Mouse (Mus musculus) heart, embryonic 14.5 days (tissue): Measurements from ENCODE around the gene Ostm1. TPM values are rescaled to one million over a fixed set of nuclear protein-coding genes. Genes with fewer than 3 reads are reported as not detected.

Experiments
- ATAC-seq: fragments of 200-750 bp; cut with Nextera tagmentation; 2 replicates; pipeline ENCODE4 v1.8.0; 2017; ENCODE audit warnings: low read depth, moderate TSS enrichment; ENCODE audit not compliant: insufficient number of reproducible peaks, insufficient read depth, low FRiP score
- H3K27ac ChIP-seq, 2 experiments: fragments of 200-500 bp in 1 of 2; fragments of 300-500 bp in 1 of 2; sonication (generic) in 1 of 2; replicated peaks in 1 of 2; 2 replicates each; pipeline ENCODE4 v1.5.1; 2012 to 2014; ENCODE audit warnings: low read depth in 2 of 2, low read length in 2 of 2, control low read depth in 1 of 2, mild to moderate bottlenecking in 1 of 2, mixed read lengths in 1 of 2; ENCODE audit not compliant: control insufficient read depth in 1 of 2, insufficient read depth in 1 of 2
- H3K27me3 ChIP-seq: fragments of 300-500 bp; sonication (generic); 2 replicates; pipeline ENCODE4 v1.6.1; 2014; ENCODE audit warnings: mild to moderate bottlenecking, low read length, control low read depth; ENCODE audit not compliant: control insufficient read depth, insufficient read depth
- H3K36me3 ChIP-seq: fragments of 300-500 bp; sonication (generic); 2 replicates; pipeline ENCODE4 v1.6.1; 2014; ENCODE audit warnings: mild to moderate bottlenecking, control low read depth, low read length, mixed read lengths; ENCODE audit not compliant: control insufficient read depth, insufficient read depth
- H3K4me1 ChIP-seq, 2 experiments: fragments of 200-500 bp in 1 of 2; fragments of 300-500 bp in 1 of 2; sonication (generic) in 1 of 2; 2 replicates each; pipeline ENCODE4 v1.6.1; 2012 to 2014; ENCODE audit warnings: low read length in 2 of 2, control low read depth in 1 of 2, mixed read lengths in 1 of 2; ENCODE audit not compliant: control insufficient read depth in 2 of 2, insufficient read depth in 2 of 2
- H3K4me2 ChIP-seq: fragments of 300-500 bp; sonication (generic); 2 replicates; pipeline ENCODE4 v1.6.1; 2014; ENCODE audit warnings: mild to moderate bottlenecking, low read length
- H3K4me3 ChIP-seq, 2 experiments: fragments of 200-500 bp in 1 of 2; fragments of 300-500 bp in 1 of 2; sonication (generic) in 1 of 2; 2 replicates each; pipeline ENCODE4 v1.5.1; 2012 to 2014; ENCODE audit warnings: low read length in 2 of 2, mild to moderate bottlenecking in 2 of 2, control low read depth in 1 of 2, low read depth in 1 of 2, moderate library complexity in 1 of 2; ENCODE audit not compliant: control insufficient read depth in 1 of 2, insufficient read depth in 1 of 2
- H3K9ac ChIP-seq: fragments of 300-500 bp; sonication (generic); 2 replicates; pipeline ENCODE4 v1.6.1; 2014; ENCODE audit warnings: mild to moderate bottlenecking, low read length
- H3K9me3 ChIP-seq: fragments of 300-500 bp; sonication (generic); 2 replicates; pipeline ENCODE4 v1.6.1; 2016; ENCODE audit warnings: low read length, control low read depth; ENCODE audit not compliant: control insufficient read depth
- WGBS: fragments of 180-500 bp; shearing (Covaris S2); extraction: QIAGEN DNeasy Blood & Tissue Kit; methylation state at CpG from one replicate; pipeline ENCODE4 v1.1.7; 2014; 5-methylcytosine and 5-hydroxymethylcytosine counted together
- polyA plus RNA-seq: library from polyadenylated mRNA; unstranded; fragments of >200 nt; fragmentation: Nextera tagmentation; extraction: Ambion mirVana; gene quantifications from 2 replicates; pipeline ENCODE4 v1.2.1, GENCODE M21; 2014

Ostm1 gene
- polyA plus RNA-seq, 1 experiment from 2014 or later: 22.3 TPM

- H3K4me2 ChIP-seq: peak overlapping the region; percentile 75
- peaks cover 3 to 4% of the 10 kb centered on the region in 2 experiments; a peak in 1 of 4 replicates for H3K4me1 ChIP-seq
- H3K9me3 ChIP-seq: peaks cover 7% of the 10 kb centered on the region; the same call in 1 of the 2 replicates
- 14% methylated on average over 12 of the region's 12 CpGs for WGBS
- H3K36me3 ChIP-seq: no peaks in the 10 kb centered on the region
- H3K9ac ChIP-seq: no peak overlapping the region
- H3K4me3 ChIP-seq: peak overlapping the region in 1 of 2 experiments; percentile 43; a peak in 1 of 4 replicates
- no peak overlapping the region for H3K27ac ChIP-seq
- ATAC-seq: no peak
- H3K27me3 ChIP-seq: peaks cover 74% of the 10 kb centered on the region
Observed at GRCm38 (mm10) chr10:42613075-42613474, 29.5 kb downstream of the Ostm1 start.

- peak; percentile 39; the same call in 1 of the 2 replicates for ATAC-seq
- WGBS: 2% methylated on average over 33 of the region's 40 CpGs
Observed at GRCm38 (mm10) chr10:42613639-42614381, 30.2 kb downstream of the Ostm1 start.

GRCm38 (mm10) chr10:42614766-42615165, 31.1 kb downstream of the Ostm1 start:
- 25% methylated on average over 9 of the region's 9 CpGs for WGBS
- Histone ChIP-seq H3K27me3 (peaks cover 63% of the 10 kb centered on the region), H3K4me3 (no peak overlapping the region), H3K27ac (no peak overlapping the region), H3K36me3 (no peaks in the 10 kb centered on the region), H3K9me3 (peaks cover 7% of the 10 kb centered on the region; the same call in 1 of the 2 replicates), H3K4me2 (peak overlapping the region; percentile 21; the same call in 1 of the 2 replicates), H3K9ac (no peak overlapping the region), H3K4me1 (peaks cover 3 to 4% of the 10 kb centered on the region in 2 experiments; a peak in 1 of 4 replicates)
- no peak for ATAC-seq

More at GRCm38 (mm10) chr10:42613639-42614381, 30.2 kb downstream of the Ostm1 start:
- peak overlapping the region; percentile 75 for H3K4me2 ChIP-seq
- H3K27me3 ChIP-seq: peaks cover 69% of the 10 kb centered on the region
- H3K4me1 ChIP-seq: peaks cover 3 to 4% of the 10 kb centered on the region in 2 experiments; a peak in 1 of 4 replicates
- H3K9me3 ChIP-seq: peaks cover 7% of the 10 kb centered on the region; the same call in 1 of the 2 replicates
- H3K36me3 ChIP-seq: no peaks in the 10 kb centered on the region
- no peak overlapping the region for H3K27ac ChIP-seq
- peak overlapping the region; percentile 43 to 47 for H3K4me3 ChIP-seq
- H3K9ac ChIP-seq: peak overlapping the region; percentile 65

DNA sequence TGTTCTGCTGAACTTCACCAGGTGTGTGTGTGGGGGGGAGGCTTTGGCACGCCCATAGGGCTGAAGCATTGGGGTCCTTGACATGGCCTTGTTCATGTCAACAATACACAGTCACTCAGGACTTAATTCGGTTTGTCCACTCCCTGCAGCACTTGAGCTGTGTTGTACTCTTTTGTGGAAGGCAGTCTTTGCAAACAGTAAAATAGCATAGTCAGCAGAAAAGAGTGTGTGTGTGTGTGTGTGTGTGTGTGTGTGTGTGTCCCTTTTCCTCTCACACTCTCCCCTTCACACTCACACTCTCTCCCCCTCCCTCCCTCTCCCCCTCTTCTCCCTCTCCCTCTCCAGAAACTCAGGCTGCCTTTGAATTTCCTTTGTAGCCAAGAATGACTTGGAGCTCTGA, 34.7 kb downstream of the Ostm1 start:
- ATAC-seq: no peak
- no peak overlapping the region for H3K4me2 ChIP-seq
- no peak overlapping the region for H3K27ac ChIP-seq
- no peak overlapping the region for H3K9ac ChIP-seq
- no peaks in the 10 kb centered on the region for H3K36me3 ChIP-seq
- H3K4me3 ChIP-seq: no peak overlapping the region
- peaks cover 4% of the 10 kb centered on the region; the same call in 1 of the 2 replicates for H3K9me3 ChIP-seq
- H3K27me3 ChIP-seq: peaks cover 37% of the 10 kb centered on the region
- WGBS: 41% methylated on average over 2 of the region's 2 CpGs
- H3K4me1 ChIP-seq: peaks cover under 1 to 3% of the 10 kb centered on the region in 2 experiments; a peak in 1 of 4 replicates

DNA sequence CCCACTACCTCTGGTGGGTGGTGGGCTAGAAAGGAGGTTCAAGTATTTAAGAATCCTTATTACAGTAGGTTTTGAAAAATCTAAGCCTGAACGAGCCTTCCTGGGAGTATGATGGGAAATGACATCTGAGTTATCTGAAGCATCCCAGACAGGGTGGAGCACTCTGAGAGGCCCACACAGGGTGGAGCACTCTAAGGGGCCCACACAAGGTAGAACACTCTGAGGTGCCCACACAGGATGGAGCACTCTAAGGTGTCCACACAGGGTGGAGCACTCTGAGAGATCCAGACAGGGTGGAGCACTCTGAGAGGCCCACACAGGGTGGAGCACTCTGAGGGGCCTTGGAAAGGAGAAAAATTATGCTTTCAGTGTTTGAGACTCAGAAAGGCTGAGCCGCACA, 42.3 kb downstream of the Ostm1 start:
- H3K9ac ChIP-seq: no peak overlapping the region
- no peaks in the 10 kb centered on the region for H3K36me3 ChIP-seq
- 70% methylated on average over 2 of the region's 2 CpGs for WGBS
- peaks cover 38% of the 10 kb centered on the region for H3K27me3 ChIP-seq
- H3K27ac ChIP-seq: no peak overlapping the region
- H3K4me2 ChIP-seq: no peak overlapping the region
- H3K9me3 ChIP-seq: no peaks in the 10 kb centered on the region
- no peaks in the 10 kb centered on the region for H3K4me1 ChIP-seq
- H3K4me3 ChIP-seq: no peak overlapping the region
- no peak for ATAC-seq

- Histone ChIP-seq H3K27me3 (peaks cover 86% of the 10 kb centered on the region), H3K27ac (no peak overlapping the region), H3K9ac (no peak overlapping the region), H3K4me1 (peaks cover 9 to 30% of the 10 kb centered on the region in 2 experiments; a peak in 3 of 4 replicates), H3K36me3 (no peaks in the 10 kb centered on the region), H3K4me2 (no peak overlapping the region), H3K4me3 (no peak overlapping the region), H3K9me3 (no peaks in the 10 kb centered on the region)
- WGBS: 6% methylated on average over 19 of the region's 19 CpGs
- no peak for ATAC-seq
Observed at GRCm38 (mm10) chr10:42630596-42631355, 47.2 kb downstream of the Ostm1 start.

DNA sequence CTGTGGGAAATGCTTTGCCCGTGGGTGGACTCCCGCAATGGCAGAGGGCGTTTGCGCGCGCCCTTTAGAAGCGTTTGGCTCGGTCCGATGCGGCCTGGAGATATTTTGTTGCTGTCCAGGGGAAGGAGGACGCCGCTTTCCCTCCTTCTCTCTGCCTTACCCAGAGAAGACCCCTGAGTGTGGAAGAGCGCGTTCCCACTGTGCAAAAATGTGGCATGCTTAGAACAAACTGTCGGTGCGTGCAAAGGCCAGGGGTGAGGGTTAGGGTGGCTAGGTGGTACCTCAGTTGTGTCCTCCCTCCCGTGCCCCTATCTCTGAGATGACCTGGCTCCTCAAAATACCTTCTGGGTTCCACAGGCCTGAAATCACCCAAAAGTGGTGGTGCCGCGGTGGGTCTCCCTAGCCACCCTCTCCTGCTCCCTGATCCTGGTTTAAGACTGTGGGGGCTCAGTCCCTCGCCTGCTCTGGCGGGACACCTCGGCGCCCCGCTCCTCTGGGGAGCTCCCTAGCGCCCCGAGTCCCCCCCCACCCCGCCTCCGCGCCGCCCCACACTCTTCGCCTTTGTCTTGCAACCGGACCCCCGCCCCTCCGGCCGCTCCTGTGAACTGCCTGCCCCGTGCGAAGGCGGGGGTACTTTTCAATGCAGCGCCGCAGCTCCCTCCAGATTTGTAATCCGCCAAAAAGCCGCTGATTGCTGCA, 48.3 kb downstream of the Ostm1 start:
- Histone ChIP-seq H3K4me3 (peak overlapping the region in 1 of 2 experiments; percentile 44; a peak in 2 of 4 replicates), H3K4me2 (peak overlapping the region; percentile 77), H3K4me1 (peaks cover 13 to 40% of the 10 kb centered on the region in 2 experiments), H3K36me3 (no peaks in the 10 kb centered on the region), H3K27me3 (peaks cover 97% of the 10 kb centered on the region), H3K9me3 (no peaks in the 10 kb centered on the region), H3K27ac (no peak overlapping the region), H3K9ac (no peak overlapping the region)
- 1% methylated on average over 41 of the region's 42 CpGs for whole genome bisulfite sequencing
- no peak for ATAC-seq
